Mouse (Mus musculus): ENCODE results near the gene Pdlim7.

DNA sequence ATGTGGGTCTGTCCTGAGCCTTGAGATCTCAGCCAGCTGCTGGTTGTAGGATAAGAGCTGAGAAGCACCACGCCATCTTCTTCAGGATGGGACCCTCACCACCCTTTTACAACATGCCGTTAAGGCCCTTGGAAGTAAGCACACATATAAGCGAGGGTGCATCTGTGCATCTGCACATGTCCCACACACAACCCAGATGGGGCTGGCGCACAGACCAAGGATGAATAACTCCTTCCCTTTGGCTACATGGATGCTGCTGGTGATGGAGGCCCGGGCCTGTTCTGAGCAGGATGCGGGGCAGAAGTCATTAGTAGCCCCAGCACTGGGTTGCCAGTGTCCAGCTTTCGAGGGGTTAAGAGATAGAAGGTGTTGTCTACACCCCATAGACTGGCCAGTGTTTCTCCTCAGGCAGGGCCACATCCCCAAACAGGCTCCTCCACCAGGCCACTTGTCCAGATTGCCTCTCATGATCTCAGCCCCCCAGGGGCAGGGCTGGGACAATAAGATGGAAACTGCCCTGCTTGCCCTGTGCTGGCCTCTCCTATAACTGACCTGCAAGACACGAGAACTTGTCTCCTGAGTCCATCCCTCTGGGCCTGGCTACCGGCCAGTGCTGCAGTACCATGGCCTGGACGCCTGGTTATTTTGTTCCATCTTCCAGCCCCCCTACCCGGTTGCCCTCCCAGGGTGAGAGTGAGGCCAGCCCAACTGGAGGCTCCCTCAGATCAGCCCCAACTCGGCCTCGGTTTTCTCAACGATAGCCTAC lies 27.3 kb downstream of the Pdlim7 start:
- TF ChIP-seq POLR2A (IDR thresholded peaks at IDR 0.05; ENCODE audit: low read depth, low read length) (no peak), CTCF (conservative IDR thresholded peaks at IDR 0.05 in 1 of 2, IDR thresholded peaks at IDR 0.05 in 1 of 2; ENCODE audit: low read depth in 2 of 2, low read length in 2 of 2) (no peak), BHLHE40 (IDR thresholded peaks at IDR 0.05; ENCODE audit: low read depth, low read length) (no peak), MAZ (IDR thresholded peaks at IDR 0.05; ENCODE audit: low read depth, low read length) (no peak), PAX5 (IDR thresholded peaks at IDR 0.05; ENCODE audit: low read length) (no peak), EP300 (IDR thresholded peaks at IDR 0.05; ENCODE audit: low read length) (no peak)

Data from CH12.LX (cell line).